In the genomic region with DNA sequence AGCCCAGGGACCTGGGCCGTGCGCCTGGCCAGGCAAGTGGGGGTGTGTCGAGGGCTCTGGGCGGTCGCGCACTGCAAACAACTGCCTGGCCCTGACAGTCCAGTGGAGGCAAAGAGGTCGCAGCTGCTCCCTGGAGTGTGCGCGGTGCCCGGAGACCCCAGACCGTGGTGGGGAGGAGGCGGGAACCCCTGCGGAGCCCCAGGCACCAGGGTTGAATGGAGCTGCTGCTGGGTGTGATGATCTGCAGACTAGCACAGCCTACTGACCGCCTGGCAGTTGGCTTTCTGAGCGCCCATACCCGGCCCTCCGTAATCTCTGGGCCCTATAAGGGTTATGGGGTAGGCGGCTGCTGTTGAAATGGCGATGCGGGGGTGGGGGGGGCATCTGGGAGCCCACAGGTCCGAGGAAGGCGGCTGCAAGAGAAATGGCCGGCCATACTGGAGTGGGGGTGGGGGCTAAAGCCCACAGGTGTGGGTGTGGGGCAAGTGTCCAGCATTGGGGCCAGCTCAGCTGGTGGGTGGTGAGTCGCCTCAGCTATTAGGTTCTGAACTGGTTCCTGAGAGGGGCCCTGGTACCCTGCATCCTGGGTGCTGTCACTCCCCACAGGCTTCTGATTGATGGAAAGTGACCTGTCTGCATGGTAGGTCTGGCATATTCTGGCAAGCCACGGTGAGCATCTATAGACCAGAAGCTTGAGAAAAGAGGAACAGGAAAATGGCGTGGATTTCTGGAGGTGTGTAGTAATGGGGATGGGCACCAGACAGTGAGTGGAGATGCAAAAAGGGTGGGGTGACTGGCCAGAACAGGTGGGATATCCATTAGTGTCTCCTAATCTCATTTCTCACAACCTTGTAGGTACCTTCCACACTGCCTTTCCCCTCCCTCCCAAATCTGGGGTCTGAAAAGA, we compare ENCODE assay signal across 8 mouse cellular contexts. TPM values are rescaled to one million over a fixed set of nuclear protein-coding genes. Genes with fewer than 3 reads are reported as not detected.
DNase-seq lines count a peak whose midpoint lies in the region; ATAC-seq and TF ChIP-seq lines count a peak whose summit lies in the region.
"Not testable (repeated sequence)": the region's sequence is repeated elsewhere in the genome, so short reads cannot be mapped to it uniquely, and the experiment has no call there.

No protein-coding gene starts in this region.

- H3K9me3 ChIP-seq in forebrain, embryonic 12.5 days; hindbrain, embryonic 11.5 days (ENCODE audit: control insufficient read depth, low read length); lung, embryonic 15.5 days; neural tube, embryonic 12.5 days: not testable (repeated sequence)

- not testable (repeated sequence) for H3K4me1 ChIP-seq in forebrain, embryonic 12.5 days; hindbrain, embryonic 11.5 days (replicated peaks; ENCODE audit: control insufficient read depth, insufficient read depth, low read length); lung, embryonic 15.5 days; neural tube, embryonic 12.5 days; thymus, adult 2 months (replicated peaks; ENCODE audit: control insufficient read depth, insufficient read depth, low read length)

- H3K4me2 ChIP-seq in forebrain, embryonic 12.5 days = peak overlapping the region; percentile 65
- peak overlapping the region; percentile 63 for H3K4me2 ChIP-seq in hindbrain, embryonic 11.5 days (replicated peaks; ENCODE audit: low read depth, low read length)
- H3K4me2 ChIP-seq in lung, embryonic 15.5 days = peak overlapping the region; percentile 61
- peak overlapping the region; percentile 64 for H3K4me2 ChIP-seq in neural tube, embryonic 12.5 days (replicated peaks)

- peak overlapping the region; percentile 69 for H3K9ac ChIP-seq in forebrain, embryonic 12.5 days
- H3K9ac ChIP-seq in hindbrain, embryonic 11.5 days (ENCODE audit: low read depth, low read length) = peak overlapping the region; percentile 62
- H3K9ac ChIP-seq in lung, embryonic 15.5 days = peak overlapping the region; percentile 52
- peak overlapping the region; percentile 63 for H3K9ac ChIP-seq in neural tube, embryonic 12.5 days

- peaks cover 21% of the 10 kb centered on the region for H3K36me3 ChIP-seq in forebrain, embryonic 12.5 days (replicated peaks)
- H3K36me3 ChIP-seq in hindbrain, embryonic 11.5 days (ENCODE audit: control insufficient read depth, insufficient read depth, low read length); lung, embryonic 15.5 days; thymus, adult 2 months (ENCODE audit: control insufficient read depth, insufficient read depth, low read length): not testable (repeated sequence)
- H3K36me3 ChIP-seq in neural tube, embryonic 12.5 days = peaks cover 17% of the 10 kb centered on the region

- TF ChIP-seq CTCF in Patski (IDR thresholded peaks at IDR 0.05); layer of hippocampus, adult 2 months (conservative IDR thresholded peaks at IDR 0.05); thymus, adult 2 months (IDR thresholded peaks at IDR 0.05; ENCODE audit: borderline replicate concordance, control insufficient read depth, extremely low read depth, insufficient read depth, low read length, poor library complexity): not testable (repeated sequence)

- H3K4me3 ChIP-seq in forebrain, embryonic 12.5 days (replicated peaks) = peak overlapping the region; percentile 57
- H3K4me3 ChIP-seq in hindbrain, embryonic 11.5 days (ENCODE audit: low read depth, low read length) = peak overlapping the region; percentile 53
- peak overlapping the region; percentile 63 for H3K4me3 ChIP-seq in layer of hippocampus, adult 2 months
- H3K4me3 ChIP-seq in lung, embryonic 15.5 days = peak overlapping the region; percentile 56
- peak overlapping the region; percentile 54 for H3K4me3 ChIP-seq in neural tube, embryonic 12.5 days
- H3K4me3 ChIP-seq in thymus, adult 2 months (ENCODE audit: control insufficient read depth, insufficient read depth, low read length) = peak overlapping the region; percentile 66

- H3K27ac ChIP-seq in forebrain, embryonic 12.5 days = peak overlapping the region; percentile 65; the same call in 1 of the 2 replicates
- not testable (repeated sequence) for H3K27ac ChIP-seq in hindbrain, embryonic 11.5 days (ENCODE audit: low read depth, low read length); neural tube, embryonic 12.5 days; thymus, adult 2 months (ENCODE audit: control insufficient read depth, insufficient read depth, low read length)
- peak overlapping the region; percentile 88 for H3K27ac ChIP-seq in layer of hippocampus, adult 2 months
- 0 out of 2 replicates have a peak overlapping the region, but pooled peaks have one; percentile 19 for H3K27ac ChIP-seq in lung, embryonic 15.5 days

- CTCF ChIA-PET in Patski (lab: Charles Lee) = not testable (repeated sequence)

- 21% methylated on average over 25 of the region's 26 CpGs for WGBS in forebrain, embryonic 12.5 days
- WGBS in hindbrain, embryonic 11.5 days = 21% methylated on average over 18 of the region's 26 CpGs
- WGBS in lung, embryonic 15.5 days = 15% methylated on average over 24 of the region's 26 CpGs
- 25% methylated on average over 24 of the region's 26 CpGs for WGBS in neural tube, embryonic 12.5 days
- WGBS in thymus, adult 2 months = 1% methylated on average over 26 of the region's 26 CpGs

- DNase-seq in Patski (ENCODE audit: low read depth, low spot score); layer of hippocampus, adult 2 months (ENCODE audit: low spot score in 2 of 2): not testable (repeated sequence)
- peak; percentile 60 for DNase-seq in cerebellum, adult 9-11 months
- peak; percentile 16 for DNase-seq in hindbrain, embryonic 11.5 days (ENCODE audit: low spot score)
- DNase-seq in thymus, adult 2 months = peak; percentile 8

- not testable (repeated sequence) for H3K27me3 ChIP-seq in Patski; forebrain, embryonic 12.5 days; hindbrain, embryonic 11.5 days (ENCODE audit: control insufficient read depth, insufficient read depth, low read length); lung, embryonic 15.5 days; neural tube, embryonic 12.5 days (replicated peaks); thymus, adult 2 months (ENCODE audit: control insufficient read depth, insufficient read depth, low read length)

- POLR2A ChIA-PET in Patski (lab: Charles Lee) = not testable (repeated sequence)

- peak; percentile 48 for ATAC-seq in Patski
- ATAC-seq in forebrain, embryonic 12.5 days (ENCODE audit: low FRiP score) = peak; percentile 70
- ATAC-seq in hindbrain, embryonic 11.5 days (ENCODE audit: low FRiP score) = peak; percentile 74
- peak; percentile 80 for ATAC-seq in lung, embryonic 15.5 days (ENCODE audit: borderline replicate concordance, extremely low read depth, low FRiP score, low TSS enrichment)
- ATAC-seq in neural tube, embryonic 12.5 days (ENCODE audit: low FRiP score, low read depth) = peak; percentile 85

- not testable (repeated sequence) for TF ChIP-seq POLR2A in thymus, adult 2 months (IDR thresholded peaks at IDR 0.05; ENCODE audit: control insufficient read depth, extremely low read depth, insufficient read depth, low read length, poor library complexity)

- in situ Hi-C loops in Patski (cut with MboI; ENCODE audit: low pct_unique_long_range_greater_than_20kb) = not testable (repeated sequence)

RNA-seq across cellular contexts. Expression of a gene that starts 0.8 kb away (rescaled TPM):
- 57.9 TPM for polyA plus RNA-seq in Patski (2021)
- polyA plus RNA-seq in forebrain, embryonic 12.5 days (2016; fragmentation: Nextera tagmentation; extraction: Ambion mirVana) = 90.2 and 92.3 TPM in 2 replicates
- 72.1 and 73.3 TPM in 2 replicates for polyA plus RNA-seq in hindbrain, embryonic 11.5 days (2014; fragmentation: Nextera tagmentation; extraction: Ambion mirVana)
- 10 to 100 TPM; 69.0 to 72.4 TPM for total RNA-seq in layer of hippocampus, adult 2 months (2021)
- 50.3 and 52.9 TPM in 2 replicates for polyA plus RNA-seq in lung, embryonic 15.5 days (2015; fragmentation: Nextera tagmentation; extraction: Ambion mirVana)
- 80.2 and 90.3 TPM in 2 replicates for polyA plus RNA-seq in neural tube, embryonic 12.5 days (2016; fragmentation: Nextera tagmentation; extraction: Ambion mirVana)
- 11.5 and 14.6 TPM in 2 replicates for polyA plus RNA-seq in thymus, adult 2 months (2012; rRNA removed)

RNA-seq across cellular contexts. Expression of a gene that starts 42.3 kb away (rescaled TPM):
- 4.5 TPM for polyA plus RNA-seq in Patski (2021)
- 79.9 and 84.6 TPM in 2 replicates for polyA plus RNA-seq in forebrain, embryonic 12.5 days (2016; fragmentation: Nextera tagmentation; extraction: Ambion mirVana)
- 32.9 and 42.6 TPM in 2 replicates for polyA plus RNA-seq in hindbrain, embryonic 11.5 days (2014; fragmentation: Nextera tagmentation; extraction: Ambion mirVana)
- total RNA-seq in layer of hippocampus, adult 2 months (2021) = 100 to 1,000 TPM; 163 to 214 TPM
- polyA plus RNA-seq in lung, embryonic 15.5 days (2015; fragmentation: Nextera tagmentation; extraction: Ambion mirVana) = 21.8 and 26.1 TPM in 2 replicates
- 73.5 and 77.1 TPM in 2 replicates for polyA plus RNA-seq in neural tube, embryonic 12.5 days (2016; fragmentation: Nextera tagmentation; extraction: Ambion mirVana)
- 5.0 and 14.9 TPM in 2 replicates for polyA plus RNA-seq in thymus, adult 2 months (2012; rRNA removed)

RNA-seq across cellular contexts. Expression of a gene that starts 54.0 kb away (rescaled TPM):
- polyA plus RNA-seq in Patski (2021) = 6.8 TPM
- 11.8 and 12.9 TPM in 2 replicates for polyA plus RNA-seq in forebrain, embryonic 12.5 days (2016; fragmentation: Nextera tagmentation; extraction: Ambion mirVana)
- polyA plus RNA-seq in hindbrain, embryonic 11.5 days (2014; fragmentation: Nextera tagmentation; extraction: Ambion mirVana) = 9.1 and 9.8 TPM in 2 replicates
- total RNA-seq in layer of hippocampus, adult 2 months (2021) = 10 to 100 TPM; 27.0 to 30.7 TPM
- polyA plus RNA-seq in lung, embryonic 15.5 days (2015; fragmentation: Nextera tagmentation; extraction: Ambion mirVana) = 9.1 and 9.5 TPM in 2 replicates
- polyA plus RNA-seq in neural tube, embryonic 12.5 days (2016; fragmentation: Nextera tagmentation; extraction: Ambion mirVana) = 11.2 and 12.8 TPM in 2 replicates
- 2.0 and 2.1 TPM in 2 replicates for polyA plus RNA-seq in thymus, adult 2 months (2012; rRNA removed)

RNA-seq across cellular contexts. Expression of a gene that starts 54.0 kb away (rescaled TPM):
- polyA plus RNA-seq in Patski (2021) = 27.9 TPM
- 109 and 115 TPM in 2 replicates for polyA plus RNA-seq in forebrain, embryonic 12.5 days (2016; fragmentation: Nextera tagmentation; extraction: Ambion mirVana)
- polyA plus RNA-seq in hindbrain, embryonic 11.5 days (2014; fragmentation: Nextera tagmentation; extraction: Ambion mirVana) = 69.0 and 75.2 TPM in 2 replicates
- 100 to 1,000 TPM; 310 to 332 TPM for total RNA-seq in layer of hippocampus, adult 2 months (2021)
- polyA plus RNA-seq in lung, embryonic 15.5 days (2015; fragmentation: Nextera tagmentation; extraction: Ambion mirVana) = 36.4 and 39.7 TPM in 2 replicates
- polyA plus RNA-seq in neural tube, embryonic 12.5 days (2016; fragmentation: Nextera tagmentation; extraction: Ambion mirVana) = 102 and 111 TPM in 2 replicates
- polyA plus RNA-seq in thymus, adult 2 months (2012; rRNA removed) = 19.9 and 20.3 TPM in 2 replicates
